Mouse (Mus musculus) large intestine, adult 2 months (tissue): ENCODE measurements around the gene Atn1. TPM values are rescaled to one million over a fixed set of nuclear protein-coding genes. Genes with fewer than 3 reads are reported as not detected.

Experiments
- DNase-seq: peaks from one replicate; pipeline ENCODE4 v3.0.0-alpha.2; 2012; ENCODE audit warnings: low read depth, low spot score
- WGBS: fragments of 180-500 bp; shearing (Covaris S2); methylation state at CpG from one replicate; pipeline ENCODE4 v1.1.7; 2018; 5-methylcytosine and 5-hydroxymethylcytosine counted together
- polyA plus RNA-seq: library from polyadenylated mRNA; depleted of rRNA; stranded (reverse); fragments of >200 nt; gene quantifications from 2 replicates; pipeline ENCODE4 v1.2.3, GENCODE M21; 2012

Atn1 gene
- polyA plus RNA-seq, 1 experiment: 33.6 TPM

DNA sequence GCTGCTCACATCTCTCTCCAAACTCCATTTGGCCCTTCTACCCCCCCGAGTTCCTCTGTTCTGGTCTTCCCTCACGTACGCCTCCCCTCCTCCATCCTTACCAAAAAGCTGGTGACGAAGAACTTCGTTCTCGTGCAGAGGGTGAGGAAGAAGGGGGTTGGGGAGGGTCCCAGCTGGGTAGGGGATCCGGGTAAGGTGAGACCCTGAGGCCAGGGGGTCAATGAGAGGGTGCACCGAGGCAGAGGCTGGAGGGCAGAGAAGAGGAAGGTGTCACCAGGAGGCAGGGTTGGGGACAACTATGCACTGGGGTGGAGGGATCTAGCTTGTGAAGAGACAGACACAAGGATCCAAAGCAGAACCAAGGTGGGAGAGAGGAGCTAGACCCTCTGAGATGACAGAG is 12.7 kb downstream of the Atn1 start:
- WGBS: 89% methylated on average over 8 of the region's 8 CpGs
- no peak for DNase-seq

DNA sequence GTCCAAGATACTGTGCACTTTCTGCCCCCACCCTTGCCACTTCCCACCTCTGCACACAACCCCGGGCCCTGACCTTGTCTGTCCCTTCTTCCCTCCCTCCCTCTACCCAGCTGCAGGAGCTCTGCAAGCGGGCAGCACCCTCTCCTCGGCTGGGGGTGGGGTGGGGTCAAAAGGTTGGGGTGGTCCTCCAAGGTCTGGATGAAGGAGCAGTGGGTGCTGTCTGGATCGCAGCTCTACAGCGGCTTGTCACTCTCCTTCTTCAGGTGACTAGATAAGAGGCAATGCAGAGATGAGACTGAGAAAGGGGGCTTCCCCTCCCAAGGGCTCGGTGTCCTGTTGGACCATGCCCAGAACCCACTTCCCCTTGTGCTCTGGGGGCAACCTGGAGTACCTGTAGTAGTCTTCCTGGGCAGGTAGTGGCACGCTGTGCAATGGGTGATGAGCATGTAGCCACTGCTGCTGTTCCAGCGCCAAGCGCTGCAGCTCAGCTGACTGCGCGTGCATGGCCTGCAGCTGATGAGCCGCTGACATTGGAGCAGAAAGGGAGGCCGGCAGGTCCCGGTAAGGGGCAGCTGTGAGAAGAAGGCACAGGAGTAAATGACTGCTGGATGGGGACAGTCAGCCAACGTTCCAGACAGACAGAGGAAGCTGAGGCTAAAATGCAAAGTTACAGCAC is 13.3 kb downstream of the Atn1 start:
- 89% methylated on average over 15 of the region's 15 CpGs for WGBS
- DNase-seq: no peak

GRCm38 (mm10) chr6:124741842-124742241 is 14.5 kb downstream of the Atn1 start:
- whole genome bisulfite sequencing: 64% methylated on average over 3 of the region's 3 CpGs
- DNase-seq: no peak

GRCm38 (mm10) chr6:124740888-124741761 is 15.2 kb downstream of the Atn1 start, which contains the start of gene Grcc10:
Gene Grcc10 (minus strand): TSS chr6:124741374.
- no peak for DNase-seq
- WGBS: under 1% methylated on average over 41 of the region's 41 CpGs

- WGBS: under 1% methylated on average over 29 of the region's 29 CpGs
- no peak for DNase-seq
Observed at GRCm38 (mm10) chr6:124740211-124740887, 16.0 kb downstream of the Atn1 start.

DNA sequence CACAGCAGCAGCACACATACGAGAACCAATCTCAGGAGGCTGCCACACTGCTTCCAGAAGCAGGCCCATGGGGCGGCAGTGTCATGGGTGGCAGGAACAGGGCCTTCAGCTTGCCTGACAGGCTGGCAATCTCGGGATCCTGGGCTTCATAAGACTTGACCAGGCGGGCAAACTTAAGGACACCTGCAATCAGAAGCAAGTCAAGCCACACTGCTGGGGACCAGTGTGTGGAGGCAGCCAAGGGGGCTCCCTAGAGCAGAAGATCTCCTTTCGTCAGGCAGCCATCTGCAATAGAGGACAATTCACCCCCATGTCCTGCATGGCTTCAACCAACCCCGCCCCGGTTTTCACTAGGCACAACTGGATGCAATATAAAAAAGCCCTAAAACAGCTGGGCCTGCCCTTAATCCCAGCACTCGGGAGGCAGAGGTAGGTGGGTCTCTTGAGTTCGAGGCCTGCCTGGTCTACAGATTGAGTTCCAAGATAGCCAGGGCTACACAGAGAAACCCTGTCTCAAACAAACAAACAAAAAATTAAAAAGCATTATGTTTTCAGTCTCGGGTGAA is 17.0 kb downstream of the Atn1 start:
- 48% methylated on average over 10 of the region's 10 CpGs for WGBS
- DNase-seq: no peak

GRCm38 (mm10) chr6:124738511-124739023 is 17.8 kb downstream of the Atn1 start, which contains the start of gene Ptpn6:
Gene Ptpn6 (minus strand): TSS chr6:124738714.
- peak; percentile 91 for DNase-seq
- WGBS: 7% methylated on average over 15 of the region's 15 CpGs

GRCm38 (mm10) chr6:124737040-124737439 is 19.3 kb downstream of the Atn1 start:
- 86% methylated on average over 11 of the region's 11 CpGs for WGBS
- DNase-seq: no peak

GRCm38 (mm10) chr6:124734417-124734816 is 21.9 kb downstream of the Atn1 start:
- WGBS: 88% methylated on average over 3 of the region's 3 CpGs
- DNase-seq: no peak

DNA sequence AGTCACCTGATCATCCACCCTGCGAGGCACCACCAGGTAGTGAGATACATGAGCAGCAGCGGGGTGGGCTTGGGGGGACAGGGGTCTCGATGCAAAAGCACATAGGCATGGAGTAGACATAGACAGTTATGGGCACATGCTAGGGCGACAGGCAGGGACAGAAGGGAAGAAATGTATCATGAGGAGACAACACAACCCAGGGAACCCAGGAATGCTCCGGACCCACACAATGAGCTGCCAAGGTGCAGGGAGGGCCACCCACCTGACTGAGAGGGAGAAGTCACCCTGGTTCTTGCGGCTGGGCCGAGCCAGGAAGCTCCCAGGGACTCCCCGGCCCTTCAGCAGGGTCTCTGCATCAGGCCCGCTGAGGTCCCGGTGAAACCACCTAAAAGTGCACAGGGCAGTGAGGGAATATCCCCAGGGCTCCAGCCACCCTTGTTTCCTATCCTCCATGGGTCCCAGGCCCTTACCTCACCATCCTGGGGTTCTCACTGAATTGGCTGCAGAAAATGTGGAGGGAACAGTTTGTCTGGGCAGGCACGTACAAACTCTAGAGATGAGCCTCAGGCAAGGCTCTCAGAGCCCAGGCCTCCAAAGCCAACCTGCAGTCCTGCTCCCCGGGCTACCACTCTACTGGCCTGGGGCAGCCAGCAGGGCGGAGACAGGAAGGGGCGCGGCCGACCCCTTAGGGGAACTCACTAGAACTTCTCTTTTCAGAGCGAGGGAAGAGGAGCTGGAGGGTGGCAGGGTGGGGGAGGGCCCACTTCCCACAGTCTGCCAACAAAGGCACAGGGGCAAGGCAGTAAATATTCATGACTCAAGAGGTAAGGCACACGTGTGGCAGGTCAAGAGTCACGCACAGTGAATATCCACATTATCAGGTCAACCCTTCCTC is 23.6 kb downstream of the Atn1 start:
- no peak for DNase-seq
- WGBS: 46% methylated on average over 19 of the region's 19 CpGs

GRCm38 (mm10) chr6:124731038-124731437 is 25.3 kb downstream of the Atn1 start:
- 87% methylated on average over 7 of the region's 7 CpGs for WGBS
- DNase-seq: no peak

- 78% methylated on average over 8 of the region's 8 CpGs for WGBS
- DNase-seq: no peak
Observed at GRCm38 (mm10) chr6:124729850-124730705, 26.2 kb downstream of the Atn1 start.

DNA sequence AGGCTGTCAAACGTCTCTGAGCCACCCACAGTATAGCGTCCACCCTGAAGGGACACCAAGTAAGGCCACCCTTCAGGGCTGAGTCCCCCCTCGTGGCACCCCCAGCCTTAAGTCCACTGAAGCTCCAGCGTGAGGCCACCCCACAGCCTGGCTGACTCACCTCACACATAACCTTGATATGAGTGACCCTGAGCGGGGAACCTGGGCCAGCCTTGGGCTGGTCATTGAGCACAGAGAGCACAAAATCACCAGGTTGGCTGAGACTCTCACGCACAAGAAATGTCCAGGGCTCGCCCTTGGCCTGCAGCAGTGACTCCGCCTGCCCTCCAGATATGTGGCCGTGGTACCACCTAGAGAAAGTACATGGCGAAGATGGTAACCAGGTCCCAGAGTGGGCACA is 27.7 kb downstream of the Atn1 start:
- WGBS: 89% methylated on average over 10 of the region's 10 CpGs

DNA sequence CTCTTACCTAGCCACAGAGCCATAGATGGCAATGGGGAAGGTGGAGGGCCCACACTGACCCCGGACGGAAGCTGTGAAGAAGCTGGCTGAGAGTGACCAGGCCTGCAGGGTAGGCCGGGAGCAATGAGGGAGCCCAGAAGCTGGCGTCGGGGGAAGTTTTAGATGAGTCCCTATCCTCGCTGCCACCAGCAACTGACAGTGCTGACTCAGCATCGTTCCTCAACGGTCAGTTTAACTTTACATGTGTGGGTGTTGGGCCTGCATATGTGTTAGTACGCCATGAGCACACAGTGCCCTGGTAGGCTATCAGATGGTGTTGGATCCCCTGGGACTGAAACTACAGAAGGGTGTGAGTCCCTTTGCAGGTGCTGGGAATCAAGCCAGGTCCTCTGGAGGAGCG is 31.9 kb downstream of the Atn1 start:
- WGBS: 87% methylated on average over 10 of the region's 10 CpGs
- DNase-seq: no peak

More for the DNA sequence above, 27.7 kb downstream of the Atn1 start:
- no peak for DNase-seq

GRCm38 (mm10) chr6:124723541-124723940 is 32.8 kb downstream of the Atn1 start:
- WGBS: 69% methylated on average over 8 of the region's 8 CpGs
- DNase-seq: no peak

GRCm38 (mm10) chr6:124722876-124723473 is 33.3 kb downstream of the Atn1 start:
- no peak for DNase-seq
- 83% methylated on average over 6 of the region's 6 CpGs for WGBS

DNA sequence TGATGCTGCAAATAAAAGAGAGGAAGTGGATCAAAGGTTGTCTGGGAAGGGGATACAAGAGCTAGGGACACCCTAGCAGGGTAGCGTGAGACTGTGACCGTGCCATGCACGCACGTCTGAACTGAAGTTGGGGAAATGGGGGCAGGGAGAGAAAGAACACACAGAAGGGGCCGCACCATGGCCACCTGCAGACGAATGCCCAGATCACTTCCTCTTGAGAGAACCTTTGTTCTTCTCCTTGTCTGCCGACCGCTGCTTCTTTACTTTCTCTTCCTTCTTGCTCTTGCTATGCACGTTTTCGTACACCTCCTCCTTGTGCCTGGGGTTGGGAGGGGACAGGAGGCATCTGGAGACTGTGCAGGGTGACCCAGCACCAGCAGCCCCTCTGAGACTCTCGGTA is 35.4 kb downstream of the Atn1 start:
- DNase-seq: no peak
- WGBS: 29% methylated on average over 11 of the region's 11 CpGs
